Mouse (Mus musculus) gonadal fat pad, adult 2 months (tissue): ENCODE results near the gene Daxx. TPM values are rescaled to one million over a fixed set of nuclear protein-coding genes. Genes with fewer than 3 reads are reported as not detected.

Experiments used
- polyA plus RNA-seq: library from polyadenylated mRNA; depleted of rRNA; stranded (reverse); fragments of >200 nt; gene quantifications from 2 replicates; pipeline ENCODE4 v1.2.3, GENCODE M21; 2012; rRNA removed

Gene Daxx
- polyA plus RNA-seq, 1 experiment = 45.8 TPM

Other genes with a start within 250 kb of the Daxx start
- 57.0 and 61.5 TPM in 2 replicates for gene Hnrnpm, start 222.6 kb upstream of the Daxx start, polyA plus RNA-seq
- gene March2, start 190.7 kb upstream of the Daxx start, polyA plus RNA-seq = 93.7 and 135 TPM in 2 replicates
- gene Rab11b, start 148.9 kb upstream of the Daxx start, polyA plus RNA-seq = 288 and 307 TPM in 2 replicates
- gene Angptl4, start 127.6 kb upstream of the Daxx start, polyA plus RNA-seq = 171 and 402 TPM in 2 replicates
- gene Kank3, start 98.9 kb upstream of the Daxx start, polyA plus RNA-seq = 106 and 146 TPM in 2 replicates
- 823 and 990 TPM in 2 replicates for gene Rps28, start 84.9 kb upstream of the Daxx start, polyA plus RNA-seq
- gene Ndufa7, start 84.8 kb upstream of the Daxx start, polyA plus RNA-seq = 564 and 606 TPM in 2 replicates
- gene Cd320, start 66.3 kb upstream of the Daxx start, polyA plus RNA-seq = 107 and 143 TPM in 2 replicates
- gene Gm7029, start 35.6 kb upstream of the Daxx start, polyA plus RNA-seq = not detected in 2 replicates
- 2.4 TPM in 2 replicates for gene Kifc1, start 18.8 kb upstream of the Daxx start, polyA plus RNA-seq
- not detected in 2 replicates for gene Platr17, start 4.3 kb upstream of the Daxx start, polyA plus RNA-seq
- gene Tapbp, start 6.5 kb downstream of the Daxx start, polyA plus RNA-seq = 148 and 171 TPM in 2 replicates
- 46.7 and 60.7 TPM in 2 replicates for gene Zbtb22, start 6.5 kb downstream of the Daxx start, polyA plus RNA-seq
- 117 and 144 TPM in 2 replicates for gene Rgl2, start 20.1 kb downstream of the Daxx start, polyA plus RNA-seq
- gene Pfdn6, start 30.9 kb downstream of the Daxx start, polyA plus RNA-seq = 24.1 and 37.0 TPM in 2 replicates
- 14.9 and 18.1 TPM in 2 replicates for gene Wdr46, start 31.2 kb downstream of the Daxx start, polyA plus RNA-seq
- gene B3galt4, start 42.1 kb downstream of the Daxx start, polyA plus RNA-seq = 8.1 and 8.7 TPM in 2 replicates
- gene Vps52, start 46.4 kb downstream of the Daxx start, polyA plus RNA-seq = 54.5 and 62.2 TPM in 2 replicates
- 683 and 816 TPM in 2 replicates for gene Rps18, start 46.6 kb downstream of the Daxx start, polyA plus RNA-seq
- gene H2-K1, start 90.9 kb downstream of the Daxx start, polyA plus RNA-seq = 2,228 and 2,761 TPM in 2 replicates
- 29.4 and 29.6 TPM in 2 replicates for gene Ring1, start 115.3 kb downstream of the Daxx start, polyA plus RNA-seq
- 75.6 and 95.1 TPM in 2 replicates for gene H2-Ke6, start 118.6 kb downstream of the Daxx start, polyA plus RNA-seq
- 207 and 240 TPM in 2 replicates for gene Slc39a7, start 122.3 kb downstream of the Daxx start, polyA plus RNA-seq
- gene Rxrb, start 122.4 kb downstream of the Daxx start, polyA plus RNA-seq = 51.3 and 53.0 TPM in 2 replicates
- gene Col11a2, start 130.0 kb downstream of the Daxx start, polyA plus RNA-seq = 0.69 and 1.0 TPM in 2 replicates
- gene H2-Oa, start 182.9 kb downstream of the Daxx start, polyA plus RNA-seq = 2.1 and 2.5 TPM in 2 replicates
- 73.0 and 74.6 TPM in 2 replicates for gene H2-DMa, start 210.1 kb downstream of the Daxx start, polyA plus RNA-seq
- gene Brd2, start 213.2 kb downstream of the Daxx start, polyA plus RNA-seq = 110 and 117 TPM in 2 replicates
- gene H2-DMb2, start 233.9 kb downstream of the Daxx start, polyA plus RNA-seq = 51.4 and 61.0 TPM in 2 replicates
- gene H2-DMb1, start 243.7 kb downstream of the Daxx start, polyA plus RNA-seq = 87.5 and 107 TPM in 2 replicates